Mouse (Mus musculus): ENCODE measurements around the gene 4930432M17Rik.

- TF ChIP-seq CTCF (IDR thresholded peaks at IDR 0.05; ENCODE audit: low read depth, low read length), result no peak
- no peak for TF ChIP-seq POLR2A (IDR thresholded peaks at IDR 0.05; ENCODE audit: extremely low read depth, insufficient read depth, low read length)
Observed at GRCm38 (mm10) chr3:121628245-121628644, 42.3 kb upstream of the 4930432M17Rik start.

Measured in liver, adult 2 months (tissue).